Mouse (Mus musculus) stomach, embryonic 15.5 days (tissue): ENCODE data around the gene Faiml. TPM values are rescaled to one million over a fixed set of nuclear protein-coding genes. Genes with fewer than 3 reads are reported as not detected.

ENCODE experiments used
- polyA plus RNA-seq: library from polyadenylated mRNA; unstranded; fragments of >200 nt; fragmentation: Nextera tagmentation; extraction: Ambion mirVana; gene quantifications from 2 replicates; pipeline ENCODE4 v1.2.1, GENCODE M21; 2015

Gene Faiml
- polyA plus RNA-seq, 1 experiment from 2014 or later = not detected

Other genes with a start within 250 kb of the Faiml start
- gene Gm1123, start 201.5 kb downstream of the Faiml start, polyA plus RNA-seq = 2.2 and 2.9 TPM in 2 replicates
- 1.3 TPM in 2 replicates for gene Pik3cb, start 96.6 kb downstream of the Faiml start, polyA plus RNA-seq
- 30.0 and 32.9 TPM in 2 replicates for gene Cep70, start 6.1 kb upstream of the Faiml start, polyA plus RNA-seq
- 0.45 and 0.50 TPM in 2 replicates for gene Esyt3, start 121.3 kb upstream of the Faiml start, polyA plus RNA-seq
- gene Mras, start 200.1 kb upstream of the Faiml start, polyA plus RNA-seq = 9.0 and 11.6 TPM in 2 replicates
- 0.13 and 0.15 TPM in 2 replicates for gene Nme9, start 214.2 kb upstream of the Faiml start, polyA plus RNA-seq